Mouse (Mus musculus) kidney, adult 2 months (tissue): Measurements from ENCODE around the gene Upf1. TPM values are rescaled to one million over a fixed set of nuclear protein-coding genes. Genes with fewer than 3 reads are reported as not detected.

Experiments used
- DNase-seq: peaks from one replicate; pipeline ENCODE4 v3.0.0; 2021
- H3K27ac ChIP-seq: fragments of 200-500 bp; 2 replicates; pipeline ENCODE4 v1.5.1; 2012; ENCODE audit warnings: low read depth, low read length, control low read depth, inconsistent platforms; ENCODE audit not compliant: insufficient read depth
- H3K27me3 ChIP-seq: fragments of 200-500 bp; replicated peaks from 2 replicates; pipeline ENCODE4 v1.6.1; 2012; ENCODE audit warnings: mild to moderate bottlenecking, moderate library complexity, low read length, inconsistent platforms; ENCODE audit not compliant: control insufficient read depth, insufficient read depth
- H3K36me3 ChIP-seq: fragments of 200-500 bp; 2 replicates; pipeline ENCODE4 v1.6.1; 2012; ENCODE audit warnings: mild to moderate bottlenecking, moderate library complexity, low read length, inconsistent platforms; ENCODE audit not compliant: control insufficient read depth, insufficient read depth
- H3K4me1 ChIP-seq: fragments of 200-500 bp; 2 replicates; pipeline ENCODE4 v1.6.1; 2011; ENCODE audit warnings: low read length; ENCODE audit not compliant: control insufficient read depth, insufficient read depth
- H3K4me3 ChIP-seq: fragments of 200-500 bp; 2 replicates; pipeline ENCODE4 v1.5.1; 2011; ENCODE audit warnings: mild to moderate bottlenecking, low read depth, low read length, control low read depth; ENCODE audit not compliant: insufficient read depth
- CTCF ChIP-seq: fragments of 200-500 bp; conservative IDR thresholded peaks from 2 replicates; pipeline ENCODE4 v1.5.1; 2011; ENCODE audit warnings: low read depth, mild to moderate bottlenecking, control low read depth, low read length, moderate library complexity, mixed read lengths; ENCODE audit not compliant: insufficient read depth, insufficient read length
- POLR2A ChIP-seq: fragments of 200-500 bp; IDR thresholded peaks from one replicate; pipeline ENCODE4 v1.6.1; 2011; ENCODE audit warnings: low read depth, low read length, control low read depth
- WGBS: fragments of 180-500 bp; shearing (Covaris S2); methylation state at CpG from one replicate; pipeline ENCODE4 v1.1.7; 2018; 5-methylcytosine and 5-hydroxymethylcytosine counted together
- polyA plus RNA-seq: library from polyadenylated mRNA; depleted of rRNA; stranded (reverse); fragments of >200 nt; gene quantifications from 2 replicates; pipeline ENCODE4 v1.2.3, GENCODE M21; 2012

Gene Upf1
- polyA plus RNA-seq, 1 experiment, result 27.4 TPM

DNA sequence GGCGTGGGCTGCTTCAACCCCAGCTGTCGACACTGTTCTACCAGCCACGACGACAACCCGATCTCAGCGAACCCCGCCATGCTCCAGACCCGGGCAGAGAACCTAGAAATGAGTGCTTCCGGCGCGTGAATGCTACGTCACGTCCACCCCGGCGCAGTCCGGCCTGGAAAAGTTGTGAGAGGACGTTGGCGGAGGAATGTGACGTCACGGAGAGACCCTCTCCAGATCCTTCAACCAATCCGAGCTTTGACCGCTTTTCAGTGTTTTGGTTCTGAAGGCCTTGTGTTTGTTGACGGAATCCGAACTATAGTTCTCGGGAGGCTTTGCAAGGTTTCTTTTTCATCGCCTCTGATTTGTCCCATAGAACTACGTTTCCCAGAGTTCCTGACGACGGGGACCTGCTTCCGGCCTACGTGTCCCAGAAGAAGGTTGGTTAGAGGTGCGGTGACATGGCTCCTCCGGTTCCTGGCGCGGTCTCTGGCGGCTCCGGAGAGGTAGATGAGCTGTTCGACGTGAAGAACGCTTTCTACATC is 50.7 kb downstream of the Upf1 start, which contains the start of the genes Ddx49 and Cope:
Gene Ddx49 (minus strand): TSS at position 132 of the 533 bp plus-strand sequence.
Gene Cope (plus strand): TSS at position 161 of the 533 bp plus-strand sequence.
- no peaks in the 10 kb centered on the region for H3K27me3 ChIP-seq
- under 1% methylated on average over 40 of the region's 40 CpGs for WGBS
- peak within 1 kb of the TSS; percentile 95 for H3K4me3 ChIP-seq
- no peaks in the 10 kb centered on the region for H3K36me3 ChIP-seq
- DNase-seq, result peak; percentile 97
- H3K27ac ChIP-seq, result peak within 1 kb of the TSS; percentile 93
- peaks cover 6% of the 10 kb centered on the region for H3K4me1 ChIP-seq
- TF ChIP-seq POLR2A (peak; percentile 61), CTCF (no peak)

GRCm38 (mm10) chr8:70300881-70301280 is 52.2 kb downstream of the Upf1 start:
- TF ChIP-seq CTCF, result no peak
- TF ChIP-seq POLR2A, result no peak
- Histone ChIP-seq H3K27me3 (no peaks in the 10 kb centered on the region), H3K4me3 (no peak overlapping the region), H3K36me3 (no peaks in the 10 kb centered on the region), H3K4me1 (peaks cover 6% of the 10 kb centered on the region), H3K27ac (no peak overlapping the region)
- WGBS, result 75% methylated on average over 3 of the region's 3 CpGs
- no peak for DNase-seq

- 41% methylated on average over 5 of the region's 5 CpGs for WGBS
- H3K4me1 ChIP-seq, result no peaks in the 10 kb centered on the region
- no peaks in the 10 kb centered on the region; the same call in 1 of the 2 replicates for H3K36me3 ChIP-seq
- TF ChIP-seq POLR2A, result no peak
- TF ChIP-seq CTCF, result no peak
- no peak for DNase-seq
- H3K27me3 ChIP-seq, result no peaks in the 10 kb centered on the region
- H3K27ac ChIP-seq, result no peak overlapping the region
- H3K4me3 ChIP-seq, result no peak overlapping the region
Measured at GRCm38 (mm10) chr8:70293988-70294405, 59.1 kb downstream of the Upf1 start.

DNA sequence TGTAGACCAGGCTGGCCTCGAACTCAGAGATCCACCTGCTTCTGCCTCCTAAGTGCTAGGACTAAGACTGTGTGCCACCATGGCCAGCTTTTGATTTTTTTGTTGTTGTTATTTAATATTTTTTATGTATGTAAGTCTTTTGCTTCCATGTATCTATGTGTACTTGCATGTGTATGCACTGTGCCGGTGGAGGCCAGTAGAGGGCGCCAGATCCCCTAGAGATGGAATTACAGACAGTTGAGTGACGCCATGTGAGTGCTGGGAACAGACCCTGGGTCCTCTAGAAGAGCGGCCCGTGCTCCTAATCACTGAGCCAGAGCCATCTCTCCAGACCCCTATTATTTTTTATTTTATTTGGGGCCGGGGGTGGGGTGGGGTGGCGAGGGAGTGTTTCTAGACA is 66.3 kb downstream of the Upf1 start:
- Histone ChIP-seq H3K36me3 (no peaks in the 10 kb centered on the region), H3K27me3 (no peaks in the 10 kb centered on the region), H3K27ac (no peak overlapping the region), H3K4me1 (peaks cover 4% of the 10 kb centered on the region; the same call in 1 of the 2 replicates), H3K4me3 (no peak overlapping the region)
- TF ChIP-seq POLR2A (no peak), CTCF (peak; percentile 42)
- 89% methylated on average over 8 of the region's 8 CpGs for WGBS
- no peak for DNase-seq

GRCm38 (mm10) chr8:70285304-70285703 is 67.8 kb downstream of the Upf1 start:
- TF ChIP-seq POLR2A (no peak), CTCF (no peak)
- no peak for DNase-seq
- no peak overlapping the region for H3K27ac ChIP-seq
- H3K36me3 ChIP-seq, result no peaks in the 10 kb centered on the region
- H3K4me1 ChIP-seq, result peaks cover 4% of the 10 kb centered on the region; the same call in 1 of the 2 replicates
- H3K4me3 ChIP-seq, result no peak overlapping the region
- no peaks in the 10 kb centered on the region for H3K27me3 ChIP-seq
- WGBS, result 95% methylated on average over 15 of the region's 15 CpGs

DNA sequence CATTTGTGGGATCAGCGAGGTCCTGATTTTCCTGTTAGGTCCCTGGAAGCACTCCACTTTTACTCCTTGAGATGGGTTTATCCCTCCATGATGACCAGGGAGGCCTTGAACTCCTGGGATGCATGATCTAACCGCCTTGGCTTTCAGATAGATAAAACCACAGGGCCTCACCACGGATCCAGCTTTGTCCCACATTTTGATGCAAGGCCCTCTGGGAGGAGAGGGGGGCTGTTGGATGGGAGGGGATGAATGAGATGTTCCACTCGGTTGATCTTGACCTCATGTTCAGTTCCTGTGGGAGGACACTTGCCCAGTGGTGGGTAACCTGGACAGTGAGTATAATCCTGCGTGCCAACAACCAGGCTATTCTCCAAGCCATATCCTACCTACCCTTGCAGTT is 68.7 kb downstream of the Upf1 start:
- Histone ChIP-seq H3K27ac (no peak overlapping the region), H3K4me1 (peaks cover 4% of the 10 kb centered on the region; the same call in 1 of the 2 replicates), H3K27me3 (no peaks in the 10 kb centered on the region), H3K4me3 (no peak overlapping the region), H3K36me3 (no peaks in the 10 kb centered on the region)
- 53% methylated on average over 5 of the region's 5 CpGs for WGBS
- DNase-seq, result no peak
- TF ChIP-seq POLR2A (no peak), CTCF (no peak)

DNA sequence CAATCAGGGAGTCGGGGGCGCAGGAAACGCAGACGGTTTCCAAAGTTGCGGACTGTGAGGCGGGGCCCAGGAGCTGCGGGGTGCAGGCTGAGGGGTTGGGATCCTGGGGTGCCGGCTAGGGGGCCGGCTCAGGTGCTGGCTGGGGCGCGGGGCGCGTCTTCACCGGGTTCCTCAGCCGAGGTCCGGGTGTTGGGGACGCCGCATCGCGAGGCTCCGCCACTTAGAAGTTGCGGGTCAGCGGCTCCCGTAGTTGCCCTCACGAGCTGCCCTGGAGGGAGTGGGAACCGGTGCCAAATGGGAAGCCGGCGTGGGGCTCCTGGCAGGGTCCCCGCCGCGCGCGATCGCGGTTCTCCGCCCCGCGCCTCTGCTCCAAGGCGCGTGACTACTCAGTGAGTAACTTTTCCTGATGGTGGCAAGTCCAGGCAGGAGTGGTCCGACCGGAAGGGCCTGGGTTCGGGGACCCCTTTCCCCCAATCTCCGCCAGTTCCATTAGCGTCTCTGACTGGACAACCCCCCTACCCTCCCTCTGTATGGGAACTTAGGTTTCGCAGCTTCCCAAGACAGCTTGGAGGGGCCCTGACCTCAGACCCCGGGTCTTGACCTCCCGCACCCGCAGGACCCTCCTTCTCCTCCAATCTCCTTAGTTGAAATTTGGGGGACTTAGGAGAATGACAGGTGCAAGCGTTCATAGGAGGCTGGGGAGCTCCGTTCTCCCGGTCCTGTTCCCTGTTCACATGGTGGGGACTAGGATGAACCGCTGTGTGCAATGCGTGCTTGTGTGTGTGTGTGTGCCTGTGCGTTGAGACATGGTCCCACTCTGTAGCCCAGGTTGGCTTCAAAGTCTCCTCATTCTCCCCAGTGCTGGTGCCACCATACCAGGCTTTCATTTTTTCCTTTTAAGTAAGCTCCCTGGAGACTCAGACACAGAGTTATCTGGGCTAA is 69.7 kb downstream of the Upf1 start:
- 2% methylated on average over 55 of the region's 55 CpGs for WGBS
- TF ChIP-seq POLR2A (no peak), CTCF (no peak)
- H3K4me3 ChIP-seq, result peak overlapping the region; percentile 88
- H3K27ac ChIP-seq, result 0 out of 2 replicates have a peak overlapping the region, but pooled peaks have one; percentile 7
- H3K27me3 ChIP-seq, result no peaks in the 10 kb centered on the region
- peaks cover 4% of the 10 kb centered on the region; the same call in 1 of the 2 replicates for H3K4me1 ChIP-seq
- no peaks in the 10 kb centered on the region for H3K36me3 ChIP-seq
- peak; percentile 28 for DNase-seq
